Mouse (Mus musculus): ENCODE results near the gene Mog. TPM values are rescaled to one million over a fixed set of nuclear protein-coding genes. Genes with fewer than 3 reads are reported as not detected.
"Not testable (repeated sequence)": the region's sequence is repeated elsewhere in the genome, so short reads cannot be mapped to it uniquely, and the experiment has no call there.

Gene Mog
- polyA plus RNA-seq, 1 experiment from 2014 or later = 0.70 TPM

GRCm38 (mm10) chr17:37008161-37008560 is 15.0 kb downstream of the Mog start:
- Histone ChIP-seq H3K4me2 (replicated peaks) (no peak overlapping the region), H3K36me3 (peaks cover 61% of the 10 kb centered on the region), H3K27me3 (no peaks in the 10 kb centered on the region), H3K4me3 (no peak overlapping the region), H3K4me1 (0 out of 2 replicates have a peak, but pooled peaks cover 6% of the 10 kb centered on the region), H3K9ac (no peak overlapping the region), H3K9me3 (no peaks in the 10 kb centered on the region), H3K27ac (no peak overlapping the region)
- ATAC-seq (ENCODE audit: insufficient number of reproducible peaks, insufficient read depth, low FRiP score, low TSS enrichment) = no peak
- 93% methylated on average over 6 of the region's 6 CpGs for WGBS

DNA sequence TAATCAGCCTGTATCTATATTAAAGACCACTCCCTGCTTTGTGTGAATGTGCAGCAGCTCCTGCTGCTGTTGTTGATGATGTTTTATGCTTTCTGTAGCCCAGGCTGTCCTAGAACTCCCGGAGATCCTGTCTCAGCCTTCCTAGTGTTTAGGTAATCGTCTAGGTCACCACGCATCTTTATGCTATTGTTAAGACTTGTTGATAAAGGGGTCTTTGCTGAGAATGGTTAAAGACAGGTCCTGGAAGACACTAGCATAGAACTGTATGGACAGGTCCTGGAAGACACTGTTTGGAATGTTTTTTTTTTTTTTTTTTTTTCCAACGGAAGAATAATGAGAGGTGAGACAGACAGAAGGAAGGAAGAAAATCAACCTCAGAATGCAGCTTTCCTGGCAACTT is 19.8 kb downstream of the Mog start:
- Histone ChIP-seq H3K36me3 (peaks cover 31% of the 10 kb centered on the region), H3K27ac (peak overlapping the region; percentile 95; the same call in 1 of the 2 replicates), H3K27me3 (no peaks in the 10 kb centered on the region), H3K9me3 (no peaks in the 10 kb centered on the region), H3K9ac (peak overlapping the region; percentile 94), H3K4me2 (replicated peaks) (peak overlapping the region; percentile 78), H3K4me3 (peak overlapping the region; percentile 72), H3K4me1 (0 out of 2 replicates have a peak, but pooled peaks cover 6% of the 10 kb centered on the region)
- 45% methylated on average over 4 of the region's 4 CpGs for WGBS
- ATAC-seq (ENCODE audit: insufficient number of reproducible peaks, insufficient read depth, low FRiP score, low TSS enrichment) = no peak

- peak; percentile 86 for ATAC-seq (ENCODE audit: insufficient number of reproducible peaks, insufficient read depth, low FRiP score, low TSS enrichment)
- Histone ChIP-seq H3K9ac (peak overlapping the region; percentile 94), H3K4me3 (peak overlapping the region; percentile 72), H3K4me1 (0 out of 2 replicates have a peak, but pooled peaks cover 6% of the 10 kb centered on the region), H3K9me3 (no peaks in the 10 kb centered on the region), H3K4me2 (replicated peaks) (peak overlapping the region; percentile 78), H3K36me3 (peaks cover 25% of the 10 kb centered on the region), H3K27me3 (no peaks in the 10 kb centered on the region), H3K27ac (peak overlapping the region; percentile 95)
- WGBS = under 1% methylated on average over 49 of the region's 49 CpGs
Measured at GRCm38 (mm10) chr17:37002364-37003330, 20.6 kb downstream of the Mog start.

DNA sequence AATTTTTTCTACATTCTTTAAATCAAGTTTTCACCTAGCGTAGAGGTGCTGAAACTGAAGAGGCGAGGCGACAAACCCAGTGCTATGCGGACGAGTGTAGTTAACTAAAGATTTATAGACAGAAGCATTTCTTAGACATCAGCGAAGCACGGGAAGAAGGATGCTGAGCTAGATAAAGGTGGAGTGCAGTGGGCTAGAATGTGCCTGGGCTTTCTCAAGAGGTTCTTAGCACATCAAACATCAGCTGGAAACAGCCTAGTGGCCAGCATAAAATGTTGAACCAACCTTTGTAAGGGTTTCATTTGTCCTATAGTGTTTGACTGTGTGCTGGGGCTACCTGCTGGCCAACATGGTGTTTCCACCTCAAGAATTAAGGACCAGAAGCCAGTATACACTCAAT is 22.3 kb downstream of the Mog start, which contains the start of gene Zfp57:
Gene Zfp57, plus strand, starts transcription at position 301 of the 400 bp plus-strand sequence.
- Histone ChIP-seq H3K27me3 (no peaks in the 10 kb centered on the region), H3K27ac (0 out of 2 replicates have a peak within 1 kb of the TSS, but pooled peaks have one; percentile 23), H3K4me2 (replicated peaks) (peak within 1 kb of the TSS; percentile 78), H3K9ac (no peak within 1 kb of the TSS), H3K4me1 (0 out of 2 replicates have a peak, but pooled peaks cover 8% of the 10 kb centered on the region), H3K9me3 (no peaks in the 10 kb centered on the region), H3K36me3 (peaks cover 14% of the 10 kb centered on the region), H3K4me3 (peak within 1 kb of the TSS; percentile 72)
- 96% methylated on average over 7 of the region's 7 CpGs for WGBS
- no peak for ATAC-seq (ENCODE audit: insufficient number of reproducible peaks, insufficient read depth, low FRiP score, low TSS enrichment)

GRCm38 (mm10) chr17:36998477-36998876 is 24.7 kb downstream of the Mog start:
- Histone ChIP-seq H3K4me2 (replicated peaks) (no peak overlapping the region), H3K36me3 (no peaks in the 10 kb centered on the region), H3K4me3 (no peak overlapping the region), H3K27me3 (no peaks in the 10 kb centered on the region), H3K4me1 (0 out of 2 replicates have a peak, but pooled peaks cover 2% of the 10 kb centered on the region), H3K9ac (no peak overlapping the region), H3K27ac (no peak overlapping the region), H3K9me3 (no peaks in the 10 kb centered on the region)
- 59% methylated on average over 2 of the region's 2 CpGs for WGBS
- no peak for ATAC-seq (ENCODE audit: insufficient number of reproducible peaks, insufficient read depth, low FRiP score, low TSS enrichment)

DNA sequence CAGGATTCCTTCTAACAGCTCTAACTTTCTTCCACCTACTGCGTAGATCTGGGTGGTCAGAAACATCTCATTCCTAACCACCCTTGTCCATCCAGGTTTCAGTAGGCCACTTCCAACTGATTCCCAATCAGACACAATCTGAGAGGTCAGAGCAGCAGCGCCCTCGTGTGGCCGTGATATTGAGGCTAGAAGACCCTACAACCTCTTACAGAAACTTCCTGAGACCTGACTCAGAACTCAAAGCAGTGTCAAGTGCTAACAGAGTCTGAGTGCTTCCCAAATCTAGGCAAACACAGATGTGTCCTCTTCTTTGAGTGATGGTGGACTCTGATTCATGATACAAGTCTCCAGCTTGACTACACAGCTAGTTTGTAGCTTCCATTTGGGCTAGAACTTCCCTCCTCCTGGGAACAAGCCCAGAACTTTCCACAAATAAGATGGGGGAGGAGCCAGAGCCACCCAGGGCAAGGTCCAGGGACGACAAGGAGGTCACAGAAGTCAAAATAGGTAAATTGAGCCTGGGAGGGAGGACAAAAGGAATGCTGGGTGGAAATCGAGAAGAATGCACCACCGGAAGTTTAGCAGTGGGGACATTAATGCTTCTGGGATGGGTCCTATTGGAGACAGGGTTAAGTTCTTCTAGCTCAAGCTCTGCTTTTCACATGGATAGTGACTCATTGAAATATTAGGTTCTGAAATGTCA is 26.0 kb downstream of the Mog start:
- no peak overlapping the region for H3K27ac ChIP-seq
- WGBS = 26% methylated on average over 7 of the region's 7 CpGs
- H3K4me2 ChIP-seq (replicated peaks) = no peak overlapping the region
- no peaks in the 10 kb centered on the region for H3K36me3 ChIP-seq
- no peak overlapping the region for H3K9ac ChIP-seq
- no peaks in the 10 kb centered on the region for H3K27me3 ChIP-seq
- 0 out of 2 replicates have a peak, but pooled peaks cover 2% of the 10 kb centered on the region for H3K4me1 ChIP-seq
- no peak for ATAC-seq (ENCODE audit: insufficient number of reproducible peaks, insufficient read depth, low FRiP score, low TSS enrichment)
- no peaks in the 10 kb centered on the region for H3K9me3 ChIP-seq
- H3K4me3 ChIP-seq = no peak overlapping the region

DNA sequence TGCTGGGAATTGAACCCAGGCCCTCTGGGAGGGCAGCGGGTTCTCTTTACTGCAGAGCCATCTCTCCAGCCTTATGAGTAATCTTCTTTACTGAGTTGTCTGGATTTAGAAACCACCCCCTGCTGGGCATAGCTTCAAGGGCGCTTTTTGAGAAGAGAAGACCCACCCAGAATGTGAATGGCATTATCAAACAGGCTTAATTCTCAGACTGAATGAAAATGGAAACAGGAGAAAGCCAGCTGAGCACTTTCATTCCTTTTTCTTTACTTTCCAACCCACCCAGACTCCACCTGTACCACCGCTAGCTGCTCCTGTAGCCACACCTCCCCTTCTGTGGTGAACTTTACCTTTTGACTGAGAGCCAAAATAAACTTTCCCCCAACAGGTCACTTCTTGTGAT is 27.8 kb downstream of the Mog start:
- no peaks in the 10 kb centered on the region for H3K9me3 ChIP-seq
- 59% methylated on average over 3 of the region's 3 CpGs for WGBS
- H3K36me3 ChIP-seq = no peaks in the 10 kb centered on the region
- H3K9ac ChIP-seq = no peak overlapping the region
- no peak overlapping the region for H3K4me2 ChIP-seq (replicated peaks)
- ATAC-seq (ENCODE audit: insufficient number of reproducible peaks, insufficient read depth, low FRiP score, low TSS enrichment) = no peak
- 0 out of 2 replicates have a peak, but pooled peaks cover 2% of the 10 kb centered on the region for H3K4me1 ChIP-seq
- H3K27me3 ChIP-seq = no peaks in the 10 kb centered on the region
- no peak overlapping the region for H3K4me3 ChIP-seq
- no peak overlapping the region for H3K27ac ChIP-seq

DNA sequence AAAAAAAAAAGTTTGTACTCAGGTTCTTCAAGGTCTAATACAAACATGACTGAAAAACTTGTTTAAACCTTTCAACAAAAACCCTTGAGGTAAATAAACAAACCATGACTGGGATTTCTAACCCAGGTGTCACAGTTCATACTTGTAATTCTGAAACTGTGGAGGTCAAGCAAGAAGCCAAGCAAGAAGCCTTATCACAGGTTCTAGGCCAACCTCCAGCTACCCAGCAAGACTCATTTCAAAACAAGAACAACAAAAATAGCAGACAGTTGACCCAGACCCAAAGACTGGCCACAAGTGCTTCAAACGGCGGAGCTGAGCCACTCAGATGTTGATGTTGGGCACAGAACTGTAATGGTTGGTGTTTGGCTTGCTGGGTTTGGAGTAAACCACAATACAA is 28.7 kb downstream of the Mog start:
- Histone ChIP-seq H3K4me3 (no peak overlapping the region), H3K4me2 (replicated peaks) (no peak overlapping the region), H3K27ac (no peak overlapping the region), H3K9ac (no peak overlapping the region), H3K27me3 (peaks cover under 1% of the 10 kb centered on the region; the same call in 1 of the 2 replicates), H3K36me3 (no peaks in the 10 kb centered on the region), H3K9me3 (no peaks in the 10 kb centered on the region), H3K4me1 (0 out of 2 replicates have a peak, but pooled peaks cover 2% of the 10 kb centered on the region)
- WGBS = 80% methylated on average over 2 of the region's 2 CpGs
- no peak for ATAC-seq (ENCODE audit: insufficient number of reproducible peaks, insufficient read depth, low FRiP score, low TSS enrichment)

DNA sequence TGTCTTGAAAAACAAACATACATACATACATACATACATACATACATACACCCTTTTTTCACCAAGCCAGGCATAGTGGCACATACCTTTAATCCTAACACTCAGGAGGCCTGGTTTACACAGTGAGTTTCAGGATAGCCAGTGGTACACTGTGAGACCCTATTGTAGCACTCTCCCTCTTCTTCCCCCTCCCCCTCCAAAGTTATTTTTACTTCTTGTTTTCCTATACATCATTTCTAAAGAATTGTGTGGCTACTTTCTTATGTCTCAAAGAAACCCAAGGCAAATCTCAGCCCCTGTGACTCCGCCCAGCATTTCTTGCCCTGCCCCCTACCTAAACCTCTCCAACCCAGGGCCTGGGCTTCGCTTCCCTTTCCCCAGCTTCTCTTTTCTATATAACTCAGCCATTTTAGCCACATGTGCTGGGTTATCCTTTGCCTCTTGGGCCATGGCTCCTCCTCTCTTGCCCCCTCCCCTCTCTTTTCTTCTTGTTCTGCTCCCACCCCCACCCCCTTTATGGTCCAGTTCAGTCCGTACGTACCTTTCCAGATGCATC is 29.4 kb downstream of the Mog start:
- no peaks in the 10 kb centered on the region for H3K36me3 ChIP-seq
- H3K27ac ChIP-seq = no peak overlapping the region
- H3K9me3 ChIP-seq = no peaks in the 10 kb centered on the region
- H3K4me2 ChIP-seq (replicated peaks) = no peak overlapping the region
- H3K9ac ChIP-seq = no peak overlapping the region
- no peak for ATAC-seq (ENCODE audit: insufficient number of reproducible peaks, insufficient read depth, low FRiP score, low TSS enrichment)
- 0 out of 2 replicates have a peak, but pooled peaks cover 2% of the 10 kb centered on the region for H3K4me1 ChIP-seq
- H3K27me3 ChIP-seq = peaks cover 7% of the 10 kb centered on the region
- no peak overlapping the region for H3K4me3 ChIP-seq
- WGBS = 76% methylated on average over 4 of the region's 4 CpGs

DNA sequence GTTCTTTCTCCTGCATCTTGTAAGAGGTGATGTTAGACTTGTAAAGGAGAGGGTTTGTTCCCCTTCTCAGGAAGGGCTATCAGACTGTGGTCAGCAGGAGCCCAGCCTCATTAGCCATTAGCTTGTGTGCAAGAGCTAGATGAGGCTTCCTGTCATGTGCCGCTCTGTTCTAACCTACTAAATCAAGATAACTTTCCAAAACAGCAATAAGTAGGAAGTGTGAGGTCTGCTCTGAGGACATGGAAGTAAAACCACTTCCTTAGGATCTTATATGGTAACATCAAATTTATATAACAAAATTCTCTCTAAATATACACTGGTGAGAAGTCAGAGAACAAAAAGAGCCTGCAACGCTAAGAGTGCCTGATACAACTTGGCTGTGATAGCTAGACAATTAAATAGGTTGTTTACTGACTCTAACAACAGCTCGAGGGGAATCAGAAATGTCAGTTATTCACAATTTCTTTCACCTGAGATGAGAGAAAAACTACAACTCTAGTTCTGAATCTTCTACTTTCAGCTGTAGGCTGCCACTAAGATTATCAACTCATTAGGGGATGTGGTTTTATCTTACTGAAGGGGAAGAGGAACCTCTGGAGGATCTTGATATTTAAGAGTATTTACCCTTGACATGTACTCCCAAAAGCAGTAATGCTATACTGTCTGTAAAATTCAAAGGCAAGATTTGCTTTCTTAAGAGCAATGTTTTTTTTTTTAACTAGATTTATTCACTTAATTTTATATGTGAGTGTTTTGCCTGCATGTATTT is 30.7 kb downstream of the Mog start:
- Histone ChIP-seq H3K4me2 (replicated peaks) (no peak overlapping the region), H3K4me3 (no peak overlapping the region), H3K36me3 (no peaks in the 10 kb centered on the region), H3K4me1 (peaks cover 6% of the 10 kb centered on the region; the same call in 1 of the 2 replicates), H3K9ac (no peak overlapping the region), H3K27me3 (peaks cover 20% of the 10 kb centered on the region), H3K9me3 (no peaks in the 10 kb centered on the region), H3K27ac (no peak overlapping the region)
- WGBS = 68% methylated on average over 3 of the region's 3 CpGs
- ATAC-seq (ENCODE audit: insufficient number of reproducible peaks, insufficient read depth, low FRiP score, low TSS enrichment) = no peak

DNA sequence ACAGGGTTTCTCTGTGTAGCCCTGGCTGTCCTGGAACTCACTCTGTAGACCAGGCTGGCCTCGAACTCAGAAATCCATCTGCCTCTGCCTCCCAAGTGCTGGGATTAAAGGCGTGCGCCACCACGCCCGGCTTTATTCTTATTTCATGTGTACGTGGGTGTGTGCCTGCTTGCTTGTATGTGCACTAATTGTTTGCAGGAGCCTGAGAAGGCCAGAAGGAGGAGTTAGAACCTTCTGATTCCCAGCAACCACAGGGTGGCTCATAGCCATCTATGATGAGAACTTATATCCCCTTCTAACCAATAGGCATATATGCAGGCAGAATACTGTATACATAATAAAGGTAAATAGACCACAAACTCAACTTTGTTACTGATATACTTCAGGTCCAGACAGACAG is 32.6 kb downstream of the Mog start:
- ATAC-seq (ENCODE audit: insufficient number of reproducible peaks, insufficient read depth, low FRiP score, low TSS enrichment) = not testable (repeated sequence)

More for the DNA sequence above, 32.6 kb downstream of the Mog start:
- not testable (repeated sequence) for H3K4me3 ChIP-seq; H3K9me3 ChIP-seq; H3K4me1 ChIP-seq; H3K27ac ChIP-seq; H3K4me2 ChIP-seq (replicated peaks); H3K9ac ChIP-seq; H3K36me3 ChIP-seq
- peaks cover 29% of the 10 kb centered on the region for H3K27me3 ChIP-seq
- 82% methylated on average over 6 of the region's 6 CpGs for WGBS

Measured in embryonic facial prominence, embryonic 12.5 days (tissue).